Mouse (Mus musculus) liver, adult 2 months (tissue): Measurements from ENCODE around the gene Gm49510.

ENCODE experiments used
- CTCF ChIP-seq: fragments of 200-500 bp; IDR thresholded peaks from 2 replicates; pipeline ENCODE4 v1.5.1; 2011; ENCODE audit warnings: low read depth, low read length, control low read depth
- POLR2A ChIP-seq: fragments of 200-500 bp; IDR thresholded peaks from 2 replicates; pipeline ENCODE4 v1.6.1; 2011; ENCODE audit warnings: low read length, control low read depth; ENCODE audit not compliant: insufficient read depth; ENCODE audit errors: extremely low read depth

DNA sequence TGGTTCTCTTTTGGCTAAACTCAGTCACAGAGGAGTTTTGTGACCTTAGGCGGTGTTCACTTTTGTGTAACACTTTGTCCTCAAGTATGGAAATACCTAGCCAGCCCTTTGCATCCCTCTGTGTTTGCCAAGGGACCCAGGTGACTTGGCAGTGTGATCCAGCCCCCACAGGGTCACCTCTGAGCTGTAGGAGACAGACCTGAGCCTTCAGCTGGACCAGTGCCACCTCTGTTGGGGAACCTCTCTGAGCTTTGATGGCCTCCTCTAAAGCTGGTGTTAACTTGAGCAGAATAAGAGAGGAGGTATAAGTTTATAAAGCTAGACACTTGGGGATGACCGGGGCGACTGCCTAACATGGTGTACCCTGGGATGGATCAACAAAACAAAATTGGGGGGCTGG lies 49.4 kb downstream of the Gm49510 start:
- TF ChIP-seq CTCF (no peak), POLR2A (no peak)
